Comparison of ENCODE assay signal across 24 mouse cellular contexts in the genomic region with DNA sequence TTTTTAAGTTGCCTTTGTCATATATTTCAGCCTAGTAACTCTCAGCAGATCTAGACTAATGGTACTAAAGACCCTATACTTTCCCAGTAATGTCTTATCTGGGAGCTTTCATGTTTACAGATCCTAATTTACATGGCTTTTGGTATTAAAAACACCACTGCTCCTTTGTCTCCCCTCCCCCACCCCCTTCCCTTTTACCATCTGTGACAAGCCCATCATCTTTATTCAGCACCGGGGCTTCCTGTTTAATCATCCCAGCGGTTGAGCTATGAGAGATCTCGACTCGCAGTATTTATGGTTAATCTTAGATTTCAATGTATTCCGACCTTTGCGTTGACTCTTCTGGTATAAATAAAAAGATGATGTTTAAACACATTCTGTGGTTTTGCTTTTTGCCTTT.
DNase-seq lines count a peak whose midpoint lies in the region; ATAC-seq and TF ChIP-seq lines count a peak whose summit lies in the region.
"Had no signal": no experiment of that assay in that cellular context is flagged by ENCODE, and none has a peak within 500 bp of the region (broad histone marks: within the 10 kb centered on the region; RNA-seq: fewer than 3 reads in every experiment).

No protein-coding gene starts in this region.

- no peaks in the 10 kb centered on the region for H3K4me1 ChIP-seq in forebrain, embryonic 14.5 days (ENCODE audit: control insufficient read depth, insufficient read depth, low read length)
- no peaks in the 10 kb centered on the region for H3K4me1 ChIP-seq in forebrain, embryonic 11.5 days (replicated peaks; ENCODE audit: control insufficient read depth, insufficient read depth, low read length)
- H3K4me1 ChIP-seq in lung, embryonic 14.5 days (ENCODE audit: insufficient read depth), result 0 out of 2 replicates have a peak, but pooled peaks cover 3% of the 10 kb centered on the region
- H3K4me1 ChIP-seq in midbrain, embryonic 14.5 days (ENCODE audit: control insufficient read depth, insufficient read depth, low read length), result peaks cover 5% of the 10 kb centered on the region; the same call in 1 of the 2 replicates
- H3K4me1 ChIP-seq: heart, embryonic 13.5 days; kidney, embryonic 15.5 days; limb, embryonic 13.5 days; liver, embryonic 12.5 days had no signal

- 75% methylated on average over 6 of the region's 6 CpGs for WGBS in forebrain, embryonic 14.5 days
- WGBS in forebrain, embryonic 11.5 days, result 76% methylated on average over 6 of the region's 6 CpGs
- WGBS in lung, embryonic 14.5 days, result 37% methylated on average over 6 of the region's 6 CpGs
- 49% methylated on average over 6 of the region's 6 CpGs for WGBS in midbrain, embryonic 14.5 days

- H3K4me3 ChIP-seq in forebrain, embryonic 14.5 days (ENCODE audit: low read depth, low read length), result no peak overlapping the region
- H3K4me3 ChIP-seq in forebrain, embryonic 11.5 days (ENCODE audit: low read depth, low read length), result no peak overlapping the region
- H3K4me3 ChIP-seq in lung, embryonic 14.5 days (ENCODE audit: low read depth, low read length), result no peak overlapping the region
- H3K4me3 ChIP-seq in midbrain, embryonic 14.5 days (replicated peaks; ENCODE audit: low read depth, low read length), result no peak overlapping the region
- H3K4me3 ChIP-seq: heart, adult 2 months; heart, embryonic 13.5 days; kidney, embryonic 15.5 days; limb, embryonic 13.5 days; liver, embryonic 12.5 days; myocyte had no signal

- no peak overlapping the region for H3K9ac ChIP-seq in forebrain, embryonic 14.5 days (ENCODE audit: low read length)
- no peak overlapping the region for H3K9ac ChIP-seq in forebrain, embryonic 11.5 days (ENCODE audit: low read length)
- H3K9ac ChIP-seq in lung, embryonic 14.5 days, result no peak overlapping the region
- no peak overlapping the region for H3K9ac ChIP-seq in midbrain, embryonic 14.5 days (replicated peaks; ENCODE audit: low read length)
- H3K9ac ChIP-seq: heart, embryonic 13.5 days; kidney, embryonic 15.5 days; limb, embryonic 13.5 days; liver, embryonic 12.5 days had no signal

- DNase-seq in forebrain, embryonic 14.5 days (ENCODE audit: low spot score), result peak; percentile 42
- DNase-seq in forebrain, embryonic 11.5 days (ENCODE audit: low spot score), result no peak
- peak; percentile 28 for DNase-seq in lung, embryonic 14.5 days
- DNase-seq in lung, postnatal 25 days (ENCODE audit: low spot score), result no peak
- peak; percentile 60 for DNase-seq in brain, embryonic 14.5 days (ENCODE audit: low read depth)
- DNase-seq in midbrain, embryonic 14.5 days, result peak; percentile 52
- no peak for DNase-seq in frontal cortex, postnatal 25 days (ENCODE audit: low spot score in 2 of 2)
- DNase-seq: adrenal gland, postnatal 25 days; cerebellum, adult 9-10 months; gastrocnemius, postnatal 36 days; heart, adult 2 months; heart, postnatal 14 days; kidney, adult 11 months; kidney, postnatal 4 days; layer of hippocampus, adult 9-11 months; lung, adult 18-20 months; lung, postnatal 4 days; right cerebral cortex, postnatal 14 days had no signal

- no peaks in the 10 kb centered on the region for H3K9me3 ChIP-seq in forebrain, embryonic 14.5 days (replicated peaks; ENCODE audit: control insufficient read depth, low read length)
- H3K9me3 ChIP-seq in forebrain, embryonic 11.5 days (ENCODE audit: control insufficient read depth, low read length), result no peaks in the 10 kb centered on the region
- no peaks in the 10 kb centered on the region for H3K9me3 ChIP-seq in lung, embryonic 14.5 days (ENCODE audit: low read depth, low read length)
- H3K9me3 ChIP-seq in midbrain, embryonic 14.5 days (ENCODE audit: control insufficient read depth, low read length), result no peaks in the 10 kb centered on the region
- H3K9me3 ChIP-seq: kidney, embryonic 15.5 days; limb, embryonic 13.5 days had no signal

- TF ChIP-seq POLR2A in brain, embryonic 14.5 days (IDR thresholded peaks at IDR 0.05; ENCODE audit: borderline replicate concordance, extremely low read depth, insufficient read depth, insufficient read length, poor library complexity, severe bottlenecking), result no peak

- no peak overlapping the region for H3K4me2 ChIP-seq in forebrain, embryonic 14.5 days (ENCODE audit: low read length)
- H3K4me2 ChIP-seq in forebrain, embryonic 11.5 days (ENCODE audit: low read depth, low read length, severe bottlenecking), result no peak overlapping the region
- no peak overlapping the region for H3K4me2 ChIP-seq in lung, embryonic 14.5 days
- H3K4me2 ChIP-seq in midbrain, embryonic 14.5 days (ENCODE audit: low read length), result no peak overlapping the region
- H3K4me2 ChIP-seq: heart, embryonic 13.5 days; kidney, embryonic 15.5 days; limb, embryonic 13.5 days; liver, embryonic 12.5 days had no signal

- no peaks in the 10 kb centered on the region for H3K27me3 ChIP-seq in forebrain, embryonic 14.5 days (replicated peaks; ENCODE audit: control insufficient read depth, insufficient read depth, low read length)
- no peaks in the 10 kb centered on the region for H3K27me3 ChIP-seq in forebrain, embryonic 11.5 days (ENCODE audit: control insufficient read depth, insufficient read depth, low read length)
- no peaks in the 10 kb centered on the region for H3K27me3 ChIP-seq in lung, embryonic 14.5 days (ENCODE audit: insufficient read depth, low read length)
- H3K27me3 ChIP-seq in midbrain, embryonic 14.5 days (ENCODE audit: control insufficient read depth, insufficient read depth, low read length), result no peaks in the 10 kb centered on the region
- H3K27me3 ChIP-seq: heart, embryonic 13.5 days; kidney, embryonic 15.5 days; limb, embryonic 13.5 days; liver, embryonic 12.5 days had no signal

- no peak overlapping the region for H3K27ac ChIP-seq in forebrain, embryonic 14.5 days (ENCODE audit: low read depth, low read length)
- no peak overlapping the region for H3K27ac ChIP-seq in forebrain, embryonic 11.5 days (ENCODE audit: low read depth, low read length)
- H3K27ac ChIP-seq in lung, embryonic 14.5 days (ENCODE audit: low read depth), result no peak overlapping the region
- peak overlapping the region; percentile 28; the same call in 1 of the 2 replicates for H3K27ac ChIP-seq in midbrain, embryonic 14.5 days (replicated peaks; ENCODE audit: low read depth, low read length)
- H3K27ac ChIP-seq: heart, adult 2 months; heart, embryonic 13.5 days; kidney, embryonic 15.5 days; limb, embryonic 13.5 days; liver, embryonic 12.5 days had no signal

- no peaks in the 10 kb centered on the region for H3K36me3 ChIP-seq in forebrain, embryonic 14.5 days (ENCODE audit: control insufficient read depth, insufficient read depth, low read length)
- no peaks in the 10 kb centered on the region for H3K36me3 ChIP-seq in forebrain, embryonic 11.5 days (ENCODE audit: control insufficient read depth, insufficient read depth, low read length)
- no peaks in the 10 kb centered on the region for H3K36me3 ChIP-seq in lung, embryonic 14.5 days (ENCODE audit: insufficient read depth)
- no peaks in the 10 kb centered on the region for H3K36me3 ChIP-seq in midbrain, embryonic 14.5 days (ENCODE audit: control insufficient read depth, insufficient read depth, low read length)
- H3K36me3 ChIP-seq: heart, embryonic 13.5 days; kidney, embryonic 15.5 days; limb, embryonic 13.5 days; liver, embryonic 12.5 days had no signal

- peak; percentile 52 for ATAC-seq in forebrain, embryonic 14.5 days
- no peak for ATAC-seq in forebrain, embryonic 11.5 days (replicated peaks; ENCODE audit: low FRiP score)
- no peak for ATAC-seq in lung, embryonic 14.5 days (ENCODE audit: insufficient read depth)
- ATAC-seq in midbrain, embryonic 14.5 days (ENCODE audit: low FRiP score, low TSS enrichment), result peak; percentile 59; the same call in 1 of the 2 replicates
- ATAC-seq: hindbrain, embryonic 16.5 days; liver, embryonic 12.5 days had no signal

- no peak for TF ChIP-seq CTCF in lung, embryonic 14.5 days (IDR thresholded peaks at IDR 0.05; ENCODE audit: low read depth)
- TF ChIP-seq CTCF in brain, embryonic 14.5 days (IDR thresholded peaks at IDR 0.05; ENCODE audit: borderline replicate concordance, extremely low read depth, insufficient read depth, insufficient read length), result no peak

Comparison
In these comparisons a context has a peak if more than half of its experiments do, and no peak if none do; other contexts are left out.
1. ATAC-seq: peak in forebrain, embryonic 14.5 days (single experiment) and midbrain, embryonic 14.5 days (single experiment); none in forebrain, embryonic 11.5 days (single experiment) and lung, embryonic 14.5 days (single experiment).
2. DNase-seq: peak in forebrain, embryonic 14.5 days (single experiment), lung, embryonic 14.5 days (single experiment), brain, embryonic 14.5 days (single experiment) and midbrain, embryonic 14.5 days (single experiment); none in forebrain, embryonic 11.5 days (single experiment), lung, postnatal 25 days (single experiment) and frontal cortex, postnatal 25 days (0 of 2).